Mouse (Mus musculus): Measurements from ENCODE around the gene Gpr35.

Gpr35 gene

GRCm38 (mm10) chr1:92933611-92934010 lies 17.1 kb upstream of the Gpr35 start:
- DNase-seq (ENCODE audit: low spot score in 2 of 2), result no peak

GRCm38 (mm10) chr1:92934182-92934827 lies 16.4 kb upstream of the Gpr35 start, which contains the start of gene Capn10:
TSS of gene Capn10 (plus strand) at chr1:92934376.
- DNase-seq (ENCODE audit: low spot score in 2 of 2), result peak; percentile 86 to 91

DNA sequence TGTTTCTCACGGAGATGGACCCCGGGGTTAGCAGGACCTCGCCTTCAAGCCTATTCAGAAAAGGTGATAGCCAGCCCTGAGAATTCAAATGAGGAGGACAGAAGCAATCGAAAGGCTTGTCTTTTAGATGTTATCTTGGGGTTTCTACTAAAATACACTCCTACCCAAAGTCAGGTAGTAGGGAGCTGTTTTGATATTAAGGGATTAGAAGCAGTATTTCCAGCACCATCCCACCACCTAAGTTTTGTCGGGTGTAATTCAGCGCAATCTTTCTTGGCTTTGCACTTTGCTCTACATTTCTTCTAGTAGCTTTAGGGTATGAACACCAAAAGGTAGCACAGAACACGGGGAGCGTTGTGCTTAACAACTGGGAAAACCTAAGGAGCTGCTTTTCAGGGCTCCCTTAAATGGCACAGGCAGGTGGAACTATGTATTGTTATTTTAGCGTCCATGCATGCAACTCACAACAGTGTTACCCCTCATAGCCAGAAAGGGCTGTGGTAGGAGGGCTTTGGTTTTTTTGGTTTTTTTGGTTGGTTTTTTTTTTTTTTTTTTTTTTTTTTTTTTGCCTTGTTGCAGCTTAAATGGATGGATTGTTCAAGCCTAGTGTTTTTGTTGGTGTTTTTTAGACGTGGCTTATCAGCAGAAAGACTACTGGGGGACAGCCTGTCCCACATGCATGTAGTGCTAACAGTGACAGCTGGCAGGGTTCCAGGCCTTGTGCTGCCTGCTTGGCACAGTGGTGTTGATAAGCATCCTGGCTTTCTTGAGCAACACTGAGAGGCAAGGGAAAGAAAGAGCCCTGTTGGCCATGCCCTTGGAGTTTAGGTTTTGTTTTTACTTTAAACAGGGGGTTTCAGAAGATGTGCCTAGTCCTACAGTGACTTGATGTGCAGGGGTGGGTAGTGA lies 15.4 kb upstream of the Gpr35 start:
- DNase-seq (ENCODE audit: low spot score in 2 of 2), result peak; percentile 78 to 86

DNA sequence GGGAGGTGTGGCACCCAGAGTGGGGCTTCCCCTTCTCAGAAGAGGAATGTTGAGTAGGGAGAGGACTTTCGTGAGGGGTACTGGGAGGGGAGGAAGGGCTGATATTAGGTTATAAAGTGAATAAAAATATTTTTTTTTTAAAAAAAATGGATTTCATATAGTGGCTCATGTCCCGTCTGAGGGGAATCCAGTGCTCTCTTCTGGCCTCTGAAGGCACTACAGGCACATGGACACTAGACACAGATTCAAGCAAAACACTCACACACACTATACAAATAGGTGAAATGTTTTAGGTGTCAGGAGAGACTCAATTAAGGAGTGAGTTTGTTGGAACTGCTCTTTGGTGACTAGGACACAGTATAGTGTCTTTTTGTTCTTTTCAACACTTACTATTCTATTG lies 14.7 kb upstream of the Gpr35 start:
- DNase-seq (ENCODE audit: low spot score in 2 of 2), result no peak

GRCm38 (mm10) chr1:92936467-92936866 lies 14.2 kb upstream of the Gpr35 start:
- no peak for DNase-seq (ENCODE audit: low spot score in 2 of 2)

DNA sequence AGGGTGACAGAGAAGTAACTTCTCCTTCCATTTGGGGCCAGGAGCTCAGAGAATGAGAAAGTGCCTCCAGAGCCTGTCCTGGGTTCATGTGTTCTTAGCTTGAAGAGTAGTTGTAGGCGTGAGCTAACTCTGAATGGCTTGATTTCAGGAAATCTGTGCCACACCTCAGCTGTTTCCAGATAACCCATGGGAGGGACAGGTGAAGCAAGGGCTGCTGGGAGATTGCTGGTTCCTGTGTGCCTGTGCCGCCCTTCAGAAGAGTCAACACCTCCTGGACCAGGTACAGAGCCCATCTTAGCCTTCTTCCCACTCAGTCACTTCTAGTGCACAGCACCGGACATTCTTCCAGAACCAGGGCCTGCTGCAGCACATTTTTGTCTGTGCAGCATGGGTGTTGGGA lies 12.9 kb upstream of the Gpr35 start:
- no peak for DNase-seq (ENCODE audit: low spot score in 2 of 2)

DNA sequence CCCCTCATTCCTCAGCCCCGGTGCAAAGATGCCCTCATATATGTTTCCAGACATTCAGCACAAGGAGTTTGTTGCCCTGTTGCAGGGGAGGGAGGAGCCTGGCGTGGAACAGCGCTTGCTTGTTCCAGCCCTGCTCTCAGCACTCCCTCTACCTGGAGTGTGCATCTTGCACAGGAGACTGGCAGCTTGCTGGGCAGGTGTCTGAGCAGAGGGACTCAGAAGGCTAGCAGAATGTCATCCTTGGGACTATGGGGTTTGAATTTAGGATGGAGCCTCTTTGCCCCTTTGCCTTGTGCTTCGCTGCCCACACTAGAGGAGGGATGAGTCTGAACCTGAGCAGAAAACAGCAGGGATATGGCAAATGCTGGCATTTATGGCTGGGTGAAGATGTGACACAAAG lies 10.9 kb upstream of the Gpr35 start:
- no peak for DNase-seq (ENCODE audit: low spot score in 2 of 2)

DNA sequence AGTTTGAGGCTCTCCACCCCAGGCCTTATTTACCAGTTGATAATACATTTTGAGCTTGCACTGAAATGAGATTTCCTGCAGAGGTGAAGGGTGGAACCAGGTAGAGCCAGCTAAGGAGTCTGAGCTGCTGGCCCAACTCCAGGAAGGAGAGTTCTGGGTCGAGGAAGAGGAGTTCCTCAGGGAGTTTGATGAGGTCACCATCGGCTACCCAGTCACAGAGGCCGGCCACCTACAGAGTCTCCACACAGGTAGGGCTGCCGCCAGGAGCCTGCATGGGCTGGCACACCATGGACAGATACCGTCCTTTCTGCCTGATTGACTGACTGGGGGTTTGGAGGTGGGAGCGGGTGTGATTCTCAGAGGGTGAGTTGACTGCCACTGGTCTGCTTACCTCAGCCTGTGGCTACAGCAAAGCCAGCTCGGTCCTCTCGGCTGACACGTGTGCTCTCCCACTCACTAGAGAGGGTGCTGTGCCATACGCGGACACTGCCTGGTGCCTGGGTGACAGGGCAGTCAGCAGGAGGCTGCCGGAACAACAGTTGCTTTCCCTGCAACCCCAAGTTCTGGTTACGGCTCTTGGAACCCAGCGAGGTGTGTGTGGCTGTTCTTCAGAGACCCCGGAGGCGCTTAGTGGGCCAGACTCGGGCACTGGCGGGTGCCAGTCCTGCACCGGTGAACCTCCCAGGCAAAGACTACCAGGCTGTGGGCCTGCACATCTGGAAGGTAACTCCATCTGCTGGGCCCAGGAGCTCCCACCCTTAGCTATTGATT lies 7.3 kb upstream of the Gpr35 start:
- DNase-seq (ENCODE audit: low spot score in 2 of 2), result peak; percentile 9 to 55

DNA sequence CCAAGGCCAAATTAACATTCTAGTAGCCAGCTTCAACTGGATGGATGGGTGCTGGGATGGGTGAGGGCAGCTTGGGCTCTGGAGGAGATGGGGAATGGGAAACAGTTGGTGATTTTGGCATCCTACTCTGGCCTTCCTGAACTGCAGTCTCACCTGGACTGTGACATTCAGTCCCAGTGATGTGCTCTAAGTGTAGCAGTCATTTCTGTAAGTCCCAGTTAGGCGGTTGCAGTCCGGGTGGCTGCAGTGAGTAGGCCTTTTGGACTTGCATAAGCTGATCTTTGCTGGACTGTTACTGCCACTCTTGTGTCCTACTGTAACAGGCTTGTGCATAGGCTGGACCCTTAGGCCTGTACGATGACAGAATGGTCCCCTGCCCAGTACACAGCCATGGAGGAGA lies 2.7 kb upstream of the Gpr35 start:
- DNase-seq (ENCODE audit: low spot score in 2 of 2), result peak; percentile 8 to 53

GRCm38 (mm10) chr1:92949426-92949825 lies 1.2 kb upstream of the Gpr35 start:
- DNase-seq (ENCODE audit: low spot score in 2 of 2), result peak; percentile 27 to 69

DNA sequence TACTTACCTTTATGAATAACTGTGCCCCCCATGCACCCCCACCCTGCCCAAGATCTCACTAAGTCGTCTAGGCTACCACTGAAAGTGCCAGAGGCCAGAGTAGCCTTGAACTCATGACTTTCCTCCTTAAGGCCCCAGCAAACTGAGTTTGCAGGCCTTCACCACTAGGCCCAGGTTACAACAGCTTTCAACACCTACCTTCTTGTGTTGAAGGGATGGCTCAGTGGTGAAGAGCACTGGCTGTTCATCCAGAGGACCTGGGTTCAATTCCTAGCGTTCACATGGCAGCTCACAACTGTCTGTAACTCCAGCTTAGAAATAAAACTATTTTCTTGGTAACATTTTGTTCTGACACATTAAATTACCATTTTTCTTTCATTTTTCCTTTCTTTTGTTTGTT lies 3.0 kb downstream of the Gpr35 start:
- peak in 1 of 2 experiments; percentile 7 for DNase-seq (ENCODE audit: low spot score in 2 of 2)

GRCm38 (mm10) chr1:92956571-92957335 lies 6.1 kb downstream of the Gpr35 start:
- peak; percentile 66 to 83 for DNase-seq (ENCODE audit: low spot score in 2 of 2)

- DNase-seq (ENCODE audit: low spot score in 2 of 2), result no peak
Measured at GRCm38 (mm10) chr1:92958999-92959398, 8.3 kb downstream of the Gpr35 start.

DNA sequence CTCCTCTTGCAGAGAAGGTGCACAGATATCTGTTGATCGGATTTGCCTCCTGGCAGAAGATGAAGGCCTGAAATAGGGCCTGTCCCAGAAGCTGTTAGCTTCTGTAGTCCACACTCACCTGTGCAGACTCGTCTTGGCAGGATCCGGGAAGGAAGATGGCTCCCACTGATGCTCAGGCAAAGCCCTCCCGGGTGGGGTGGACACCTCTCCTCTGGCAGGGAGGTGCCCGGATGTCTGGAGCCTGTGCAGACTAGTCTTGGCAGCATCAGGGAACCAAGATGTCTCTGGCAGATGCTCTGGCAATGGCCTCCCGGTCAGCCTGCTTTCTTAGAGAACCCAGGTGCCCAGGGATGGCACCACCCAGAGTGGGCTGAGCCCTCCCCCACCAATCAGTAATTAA lies 20.1 kb downstream of the Gpr35 start:
- DNase-seq (ENCODE audit: low spot score in 2 of 2), result peak; percentile 8 to 57

GRCm38 (mm10) chr1:92971879-92972795 lies 21.5 kb downstream of the Gpr35 start:
- DNase-seq (ENCODE audit: low spot score in 2 of 2), result peak; percentile 22 to 62

GRCm38 (mm10) chr1:92972854-92973253 lies 22.2 kb downstream of the Gpr35 start:
- DNase-seq (ENCODE audit: low spot score in 2 of 2), result peak; percentile 52 to 77

DNA sequence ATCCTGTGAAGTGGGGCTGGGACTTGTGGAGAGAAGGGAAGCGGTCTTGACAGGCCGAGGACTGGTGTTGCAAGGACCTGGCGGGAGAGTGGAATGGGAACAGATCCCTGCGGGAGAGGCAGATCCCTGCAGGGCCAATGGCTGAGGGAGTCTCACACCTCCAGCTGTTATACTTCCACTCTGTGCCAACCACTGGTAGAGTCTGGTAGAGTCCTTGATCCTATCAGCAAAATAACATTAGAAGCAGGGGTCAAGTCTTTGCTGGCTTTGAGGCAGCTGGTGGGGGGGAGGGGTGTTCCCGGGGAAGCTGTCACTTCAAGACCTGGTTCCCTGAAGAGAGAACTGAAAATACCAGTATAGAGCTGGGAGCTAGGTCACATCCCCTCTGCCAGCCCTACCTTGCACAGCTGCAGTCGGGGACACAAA lies 25.5 kb downstream of the Gpr35 start:
- peak in 1 of 2 experiments; percentile 13 for DNase-seq (ENCODE audit: low spot score in 2 of 2)

DNA sequence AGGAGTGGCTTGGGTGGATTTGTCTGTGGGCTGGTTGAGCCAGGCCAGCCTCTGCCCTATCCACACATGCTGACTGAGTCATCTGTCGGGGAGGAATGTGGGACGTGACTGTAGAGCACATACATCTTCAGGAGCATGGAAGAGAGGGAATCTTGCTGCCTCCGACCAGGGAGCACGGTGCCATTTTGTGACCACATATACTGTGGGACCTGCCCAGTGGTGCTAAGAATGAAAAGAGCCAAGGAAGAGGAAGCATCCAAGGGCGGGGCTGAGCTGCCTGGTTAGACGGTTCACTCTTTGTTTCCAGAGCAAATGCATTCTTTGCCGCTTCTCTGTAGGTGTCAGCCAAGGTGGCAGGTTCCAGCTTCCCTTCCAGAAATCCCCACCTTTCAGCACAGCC lies 28.0 kb downstream of the Gpr35 start:
- DNase-seq (ENCODE audit: low spot score in 2 of 2), result no peak

DNA sequence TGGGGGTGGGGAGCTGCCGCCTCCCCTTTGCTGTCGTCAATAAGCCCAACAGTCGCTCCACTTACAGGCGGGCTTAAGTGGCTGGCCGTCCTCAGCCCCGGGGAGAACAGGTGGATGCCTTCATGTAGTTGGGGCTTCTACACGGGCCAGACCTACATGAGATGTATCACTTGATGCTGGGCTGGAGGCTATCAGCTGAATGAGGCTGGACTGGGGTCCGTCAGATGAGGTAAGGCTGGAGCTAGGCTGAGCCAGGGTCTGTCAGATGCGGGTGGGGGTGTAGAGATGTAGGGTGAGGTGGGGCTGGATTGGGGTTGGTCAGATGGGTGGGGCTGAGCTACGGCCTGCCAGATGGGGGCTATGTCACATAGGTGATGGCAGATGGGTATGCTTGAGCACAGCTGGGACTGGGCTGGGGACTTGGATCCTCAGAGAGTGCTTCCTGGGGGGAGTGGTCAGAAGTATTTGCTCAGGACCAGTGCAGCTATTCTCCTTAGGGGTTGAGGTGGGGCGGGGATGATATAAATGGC lies 28.5 kb downstream of the Gpr35 start:
- no peak for DNase-seq (ENCODE audit: low spot score in 2 of 2)

All from spleen, postnatal 4 days (tissue).